Mouse (Mus musculus) bone marrow macrophage, adult 2 months (primary cell): ENCODE measurements at regions not wholly inside any gene's neighbourhood (a gene's known extent, or its start where the extent isn't known, plus 50 kb on each side); places are given as distances from the start of the nearest gene placed in this dataset.

Source experiments
- CTCF ChIP-seq: IDR thresholded peaks from 2 replicates; pipeline ENCODE4 v1.5.1; 2012; ENCODE audit warnings: low read depth, mild to moderate bottlenecking, low read length, moderate library complexity
- POLR2A ChIP-seq: IDR thresholded peaks from 2 replicates; pipeline ENCODE4 v1.6.1; 2012; ENCODE audit warnings: mild to moderate bottlenecking, low read depth, low read length, borderline replicate concordance

GRCm38 (mm10) chr16:24150512-24150911, 161.9 kb upstream of the Bcl6 start:
- TF ChIP-seq CTCF (no peak), POLR2A (no peak)
